Mouse (Mus musculus) intestine, postnatal 0 days (tissue): ENCODE results near the gene Sertad1. TPM values are rescaled to one million over a fixed set of nuclear protein-coding genes. Genes with fewer than 3 reads are reported as not detected.

ENCODE experiments used
- ATAC-seq: fragments of 200-750 bp; cut with Nextera tagmentation; 2 replicates; pipeline ENCODE4 v1.8.0; 2017; ENCODE audit warnings: mild to moderate bottlenecking, moderate TSS enrichment, moderate library complexity
- H3K27ac ChIP-seq: fragments of 300-500 bp; sonication (generic); 2 replicates; pipeline ENCODE4 v1.5.1; 2014; ENCODE audit warnings: mild to moderate bottlenecking, low read depth, low read length, moderate library complexity
- H3K27me3 ChIP-seq: fragments of 300-500 bp; sonication (generic); replicated peaks from 2 replicates; pipeline ENCODE4 v1.6.1; 2014; ENCODE audit warnings: low read length, mixed read lengths; ENCODE audit not compliant: control insufficient read depth, insufficient read depth
- H3K36me3 ChIP-seq: fragments of 300-500 bp; sonication (generic); 2 replicates; pipeline ENCODE4 v1.6.1; 2014; ENCODE audit warnings: mild to moderate bottlenecking, moderate library complexity; ENCODE audit not compliant: control insufficient read depth, insufficient read depth
- H3K4me1 ChIP-seq: fragments of 300-500 bp; sonication (generic); replicated peaks from 2 replicates; pipeline ENCODE4 v1.6.1; 2014; ENCODE audit warnings: antibody characterized with exemption, low read length, mixed read lengths; ENCODE audit not compliant: control insufficient read depth, insufficient read depth
- H3K4me2 ChIP-seq: fragments of 300-500 bp; sonication (generic); replicated peaks from 2 replicates; pipeline ENCODE4 v1.6.1; 2014; ENCODE audit warnings: low read depth, mild to moderate bottlenecking, moderate library complexity
- H3K4me3 ChIP-seq: fragments of 300-500 bp; sonication (generic); 2 replicates; pipeline ENCODE4 v1.5.1; 2014; ENCODE audit warnings: low read depth, low read length
- H3K9ac ChIP-seq: fragments of 300-500 bp; sonication (generic); 2 replicates; pipeline ENCODE4 v1.6.1; 2014; ENCODE audit warnings: mild to moderate bottlenecking, low read depth, low read length
- H3K9me3 ChIP-seq: fragments of 300-500 bp; sonication (generic); 2 replicates; pipeline ENCODE4 v1.6.1; 2016; ENCODE audit warnings: mixed run types; ENCODE audit not compliant: control insufficient read depth
- CTCF ChIP-seq: sonication (generic); IDR thresholded peaks from 2 replicates; pipeline ENCODE4 v1.5.1; 2016; ENCODE audit warnings: low read depth, mild to moderate bottlenecking, control low read depth, antibody characterized with exemption, moderate library complexity
- WGBS: fragments of 180-500 bp; shearing (Covaris S2); extraction: QIAGEN DNeasy Blood & Tissue Kit; methylation state at CpG from one replicate; pipeline ENCODE4 v1.1.7; 2014; 5-methylcytosine and 5-hydroxymethylcytosine counted together
- polyA plus RNA-seq: library from polyadenylated mRNA; unstranded; fragments of >200 nt; fragmentation: Nextera tagmentation; extraction: Ambion mirVana; gene quantifications from 2 replicates; pipeline ENCODE4 v1.2.1, GENCODE M21; 2015

Sertad1 gene
- polyA plus RNA-seq = 42.7 and 43.1 TPM in 2 replicates

DNA sequence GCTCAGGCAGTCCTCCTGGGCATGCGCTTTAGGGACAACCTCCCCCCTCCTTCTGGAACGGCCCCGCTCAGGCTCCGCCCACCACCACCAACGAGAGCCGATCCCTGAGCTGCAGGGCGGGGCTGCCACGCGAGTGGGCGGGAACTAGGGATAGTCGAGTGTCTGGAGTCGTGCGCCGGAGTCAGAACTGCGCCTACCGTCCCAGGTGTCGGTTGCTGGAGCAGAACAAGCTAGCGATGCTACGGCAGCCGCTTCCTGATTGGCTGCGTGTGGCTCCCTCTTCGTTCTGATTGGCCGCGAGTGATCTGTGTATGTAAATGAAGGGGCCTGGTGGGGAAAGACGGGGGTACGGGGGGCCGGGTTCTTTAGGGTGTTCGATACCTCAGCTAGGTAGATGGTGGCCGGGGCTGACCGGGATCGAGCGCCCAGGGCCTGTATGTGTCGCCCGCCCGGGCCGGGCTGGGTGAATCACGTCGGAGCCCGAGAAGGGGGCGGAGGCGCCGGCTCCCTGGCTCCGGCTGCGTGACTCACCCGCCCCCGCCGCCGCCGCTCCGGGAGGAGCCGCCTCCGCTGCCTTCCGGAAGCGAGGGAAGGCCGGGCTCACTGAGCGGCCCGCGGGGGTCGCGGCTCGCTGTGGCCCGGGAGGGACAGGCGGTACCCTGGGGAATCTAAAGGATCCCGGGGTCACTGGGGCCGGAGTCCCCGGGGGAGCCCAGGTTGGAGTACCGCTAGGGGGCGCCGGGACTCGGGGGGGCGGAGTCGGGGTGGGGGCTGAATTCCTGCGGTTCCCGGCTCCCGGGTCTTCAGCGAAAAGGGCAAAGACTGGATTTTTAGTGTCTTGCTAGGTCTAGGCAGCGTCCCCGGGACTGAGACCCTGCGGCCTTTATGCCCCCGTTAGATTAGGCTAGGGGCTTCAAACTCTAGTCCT lies at the start of gene Sertad1:
TSS of gene Sertad1 (plus strand) at position 141 of the 928 bp plus-strand sequence.
- peak within 1 kb of the TSS; percentile 98 for H3K27ac ChIP-seq
- H3K36me3 ChIP-seq = peaks cover 12% of the 10 kb centered on the region
- H3K4me2 ChIP-seq = peak within 1 kb of the TSS; percentile 83
- H3K9ac ChIP-seq = peak within 1 kb of the TSS; percentile 91
- WGBS = under 1% methylated on average over 80 of the region's 80 CpGs
- peak; percentile 69 for TF ChIP-seq CTCF
- 0 out of 2 replicates have a peak, but pooled peaks cover 3% of the 10 kb centered on the region for H3K4me1 ChIP-seq
- peak within 1 kb of the TSS; percentile 88 for H3K4me3 ChIP-seq
- no peaks in the 10 kb centered on the region for H3K27me3 ChIP-seq
- ATAC-seq = peak; percentile 91
- H3K9me3 ChIP-seq = no peaks in the 10 kb centered on the region

DNA sequence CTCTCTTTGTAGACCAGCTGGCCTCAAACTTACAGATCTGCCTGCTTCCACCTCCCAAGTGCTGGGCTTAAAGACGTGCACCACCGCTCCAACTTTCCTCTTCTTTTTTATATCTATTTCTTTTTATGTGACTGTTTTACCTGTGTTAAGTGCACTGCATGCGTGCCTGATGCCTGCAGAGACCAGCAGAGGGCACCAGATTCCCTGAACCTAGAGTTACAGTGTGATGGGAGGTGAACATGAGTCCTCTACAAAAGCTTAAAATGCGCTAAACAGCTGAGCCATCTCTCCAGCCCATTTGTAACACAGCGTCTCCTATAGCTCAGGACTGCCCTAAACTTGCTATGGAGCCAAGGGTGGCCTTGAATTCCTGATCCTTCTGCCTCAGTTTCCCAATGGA lies 49.2 kb upstream of the Sertad1 start:
- TF ChIP-seq CTCF = peak; percentile 72
- ATAC-seq = no peak

DNA sequence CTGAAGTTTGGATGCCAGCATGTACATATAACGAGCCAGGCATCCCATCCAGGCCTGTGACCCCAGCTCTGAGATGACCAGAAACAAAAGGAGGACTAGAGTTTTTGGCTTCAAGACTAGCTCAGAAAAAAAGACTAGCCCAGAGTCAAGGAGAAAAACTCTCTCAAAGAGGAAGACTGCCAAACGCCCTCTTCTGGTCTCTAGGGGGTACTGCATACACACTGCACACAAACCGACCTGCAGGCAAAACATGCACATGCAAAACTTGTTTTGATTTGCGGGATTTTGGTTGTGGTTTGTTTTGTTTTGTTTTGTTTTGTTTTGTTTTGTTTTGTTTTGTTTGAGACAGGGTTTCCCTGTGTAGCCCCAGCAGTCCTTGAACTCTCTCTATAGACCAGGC lies 46.7 kb upstream of the Sertad1 start:
- WGBS = 77% methylated on average over 4 of the region's 4 CpGs

More for the DNA sequence above, 49.2 kb upstream of the Sertad1 start:
- WGBS = 59% methylated on average over 5 of the region's 5 CpGs
- Histone ChIP-seq H3K4me1 (no peaks in the 10 kb centered on the region), H3K27ac (no peak overlapping the region), H3K36me3 (no peaks in the 10 kb centered on the region), H3K4me3 (no peak overlapping the region), H3K27me3 (peaks cover 12% of the 10 kb centered on the region), H3K9ac (no peak overlapping the region), H3K9me3 (no peaks in the 10 kb centered on the region), H3K4me2 (no peak overlapping the region)

DNA sequence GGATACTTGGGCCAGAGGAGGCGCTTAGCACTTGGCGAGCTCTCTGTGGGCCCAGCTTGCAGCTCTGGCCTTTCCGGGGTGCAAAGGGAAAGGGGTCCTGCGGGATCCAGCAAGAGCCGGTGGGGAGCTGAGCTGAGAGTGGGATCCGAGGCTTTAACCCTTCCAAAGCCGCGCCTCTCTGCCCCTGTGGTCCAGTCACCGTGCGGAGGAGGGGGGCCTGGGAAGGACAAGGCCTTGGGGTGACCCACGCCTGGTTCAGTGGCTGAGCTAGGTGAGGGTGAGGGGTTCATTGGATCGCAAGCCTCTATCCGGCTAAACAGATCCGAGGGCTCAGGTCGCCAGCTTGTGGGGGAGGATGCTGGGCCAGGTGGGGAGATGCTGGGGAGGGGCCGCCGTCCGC lies 40.7 kb upstream of the Sertad1 start:
- Histone ChIP-seq H3K9me3 (no peaks in the 10 kb centered on the region), H3K4me1 (no peaks in the 10 kb centered on the region; the same call in 1 of the 2 replicates), H3K27me3 (peaks cover 13% of the 10 kb centered on the region), H3K36me3 (no peaks in the 10 kb centered on the region), H3K9ac (peak overlapping the region; percentile 46), H3K4me2 (peak overlapping the region; percentile 89), H3K27ac (no peak overlapping the region), H3K4me3 (peak overlapping the region; percentile 48)
- ATAC-seq = no peak
- WGBS = 16% methylated on average over 17 of the region's 18 CpGs
- no peak for TF ChIP-seq CTCF

More for the DNA sequence above, 46.7 kb upstream of the Sertad1 start:
- Histone ChIP-seq H3K4me3 (no peak overlapping the region), H3K4me2 (no peak overlapping the region), H3K36me3 (no peaks in the 10 kb centered on the region), H3K9ac (no peak overlapping the region), H3K27me3 (no peaks in the 10 kb centered on the region), H3K4me1 (no peaks in the 10 kb centered on the region), H3K9me3 (no peaks in the 10 kb centered on the region), H3K27ac (no peak overlapping the region)
- peak; percentile 46 for TF ChIP-seq CTCF
- ATAC-seq = no peak

DNA sequence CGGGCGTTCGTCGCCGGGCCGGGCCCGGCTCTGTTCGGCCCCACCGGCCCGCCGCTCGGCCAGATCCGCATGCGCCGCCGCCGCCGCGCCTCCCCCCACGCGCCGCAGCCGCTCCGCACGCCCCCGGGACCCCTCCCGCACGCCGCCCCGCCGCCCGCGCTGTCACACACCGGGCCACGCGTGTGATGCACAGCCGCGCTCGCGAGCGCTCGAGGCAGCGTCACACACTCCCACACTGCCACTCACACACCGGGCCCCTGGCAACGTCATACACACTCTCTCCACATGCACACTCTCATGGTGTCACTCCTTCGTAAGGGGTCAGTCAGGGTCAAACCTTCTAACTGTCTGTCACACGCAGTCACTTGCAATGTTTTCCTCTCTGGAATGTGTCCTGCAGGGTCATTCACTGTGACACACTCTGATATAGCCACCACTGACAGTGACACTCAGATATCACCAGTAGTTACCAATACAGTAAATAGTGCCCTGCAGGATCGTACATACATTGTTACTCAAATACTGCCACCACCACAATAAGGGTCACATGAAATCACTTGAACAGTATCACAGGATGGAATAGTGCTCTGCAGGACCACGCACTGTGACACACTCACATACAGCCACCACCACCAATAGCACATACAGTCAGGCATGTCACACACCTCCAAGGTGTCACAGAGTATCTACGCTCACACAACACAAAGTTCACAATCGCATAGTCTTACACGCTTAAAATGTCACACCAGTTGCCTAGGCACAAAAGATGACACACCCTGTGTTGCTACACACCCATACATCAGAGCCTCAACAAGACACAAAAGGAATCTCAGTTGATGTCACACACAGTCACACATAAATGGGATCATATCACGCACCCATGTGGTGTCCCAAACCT lies 39.9 kb upstream of the Sertad1 start:
- peak; percentile 9; the same call in 1 of the 2 replicates for ATAC-seq
- Histone ChIP-seq H3K9me3 (no peaks in the 10 kb centered on the region), H3K4me2 (peak overlapping the region; percentile 92), H3K27me3 (peaks cover 13% of the 10 kb centered on the region), H3K27ac (no peak overlapping the region), H3K9ac (peak overlapping the region; percentile 46), H3K4me1 (no peaks in the 10 kb centered on the region; the same call in 1 of the 2 replicates), H3K36me3 (no peaks in the 10 kb centered on the region), H3K4me3 (peak overlapping the region; percentile 48)
- 10% methylated on average over 35 of the region's 53 CpGs for WGBS
- no peak for TF ChIP-seq CTCF
